Mouse (Mus musculus): ENCODE results near the gene Gab2. TPM values are rescaled to one million over a fixed set of nuclear protein-coding genes. Genes with fewer than 3 reads are reported as not detected.

The Gab2 gene
- polyA plus RNA-seq, 1 experiment, result 14.6 TPM

DNA sequence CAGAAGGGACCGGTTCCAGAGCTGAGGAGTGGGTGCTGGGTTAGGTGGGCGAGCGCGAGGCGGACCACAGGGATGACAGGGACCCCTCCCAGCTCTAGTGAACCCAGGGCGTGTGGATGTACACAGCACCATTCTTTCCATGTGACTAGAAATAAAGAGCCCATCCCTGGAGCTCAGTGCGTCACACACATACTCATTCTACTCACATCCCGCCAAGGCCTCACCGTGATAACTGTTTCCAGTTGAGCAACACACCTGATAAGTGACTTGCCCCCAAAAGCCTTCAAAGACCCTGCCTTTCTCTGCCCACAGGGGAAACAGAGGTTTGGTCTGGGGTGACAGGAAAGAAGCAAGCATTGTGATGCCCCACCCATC is 251.3 kb downstream of the Gab2 start:
- Histone ChIP-seq H3K27ac (ENCODE audit: insufficient read depth, low read depth, low read length) (no peak overlapping the region), H3K36me3 (ENCODE audit: control insufficient read depth, insufficient read depth, low read length) (no peaks in the 10 kb centered on the region), H3K27me3 (replicated peaks; ENCODE audit: control insufficient read depth, insufficient read depth, low read length) (no peaks in the 10 kb centered on the region), H3K4me3 (ENCODE audit: insufficient read depth, low read depth, low read length) (peak overlapping the region; percentile 94), H3K4me1 (ENCODE audit: control insufficient read depth, insufficient read depth, low read length) (peaks cover 7% of the 10 kb centered on the region; the same call in 1 of the 2 replicates)
- TF ChIP-seq CTCF (conservative IDR thresholded peaks at IDR 0.05; ENCODE audit: insufficient read depth, insufficient read length, low read depth, low read length) (no peak), POLR2A (IDR thresholded peaks at IDR 0.05; ENCODE audit: low read depth, low read length) (no peak)
- 4% methylated on average over 9 of the region's 9 CpGs for WGBS
- DNase-seq, result no peak

DNA sequence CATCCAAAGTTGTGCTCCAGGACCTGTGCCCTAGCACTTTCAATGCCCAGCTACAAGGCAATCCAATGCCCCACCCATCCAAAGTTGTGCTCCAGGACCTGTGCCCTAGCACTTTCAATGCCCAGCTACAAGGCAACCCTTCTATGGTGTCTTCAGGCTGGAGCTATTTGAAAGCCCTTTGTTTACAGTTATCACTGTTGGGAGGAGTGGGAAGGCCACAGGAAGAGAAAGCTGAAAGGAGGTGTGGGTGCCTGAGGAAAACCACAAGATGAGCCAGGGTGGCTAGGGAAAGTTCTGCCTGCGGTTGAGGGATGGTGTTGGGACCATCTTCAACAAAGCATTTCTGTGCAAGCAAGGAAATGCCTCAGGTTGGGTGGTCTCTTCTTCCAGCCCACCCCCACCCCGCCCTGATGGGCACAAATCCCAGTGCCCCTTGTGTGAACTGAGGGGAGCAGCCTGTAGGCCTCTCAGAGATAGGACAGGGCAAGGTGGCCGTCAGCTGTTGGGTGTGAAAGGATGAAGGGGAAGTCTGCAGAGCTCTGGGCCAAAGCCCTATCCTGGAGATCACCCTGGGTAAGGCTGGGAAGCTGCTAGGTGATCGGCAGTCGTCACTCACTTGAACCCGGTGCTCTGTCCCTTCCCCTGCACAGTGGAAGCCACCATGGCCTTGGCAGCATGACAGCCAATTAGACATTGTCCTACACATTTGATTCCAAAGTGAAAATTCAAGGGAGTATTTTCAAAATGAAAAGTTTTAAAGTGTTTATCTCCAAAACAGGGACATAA is 251.9 kb downstream of the Gab2 start:
- H3K36me3 ChIP-seq (ENCODE audit: control insufficient read depth, insufficient read depth, low read length), result no peaks in the 10 kb centered on the region
- peaks cover 7% of the 10 kb centered on the region; the same call in 1 of the 2 replicates for H3K4me1 ChIP-seq (ENCODE audit: control insufficient read depth, insufficient read depth, low read length)
- TF ChIP-seq CTCF (conservative IDR thresholded peaks at IDR 0.05; ENCODE audit: insufficient read depth, insufficient read length, low read depth, low read length) (no peak), POLR2A (IDR thresholded peaks at IDR 0.05; ENCODE audit: low read depth, low read length) (no peak)
- DNase-seq, result no peak
- WGBS, result 84% methylated on average over 6 of the region's 6 CpGs
- H3K4me3 ChIP-seq (ENCODE audit: insufficient read depth, low read depth, low read length), result no peak overlapping the region
- H3K27me3 ChIP-seq (replicated peaks; ENCODE audit: control insufficient read depth, insufficient read depth, low read length), result no peaks in the 10 kb centered on the region
- no peak overlapping the region for H3K27ac ChIP-seq (ENCODE audit: insufficient read depth, low read depth, low read length)

DNA sequence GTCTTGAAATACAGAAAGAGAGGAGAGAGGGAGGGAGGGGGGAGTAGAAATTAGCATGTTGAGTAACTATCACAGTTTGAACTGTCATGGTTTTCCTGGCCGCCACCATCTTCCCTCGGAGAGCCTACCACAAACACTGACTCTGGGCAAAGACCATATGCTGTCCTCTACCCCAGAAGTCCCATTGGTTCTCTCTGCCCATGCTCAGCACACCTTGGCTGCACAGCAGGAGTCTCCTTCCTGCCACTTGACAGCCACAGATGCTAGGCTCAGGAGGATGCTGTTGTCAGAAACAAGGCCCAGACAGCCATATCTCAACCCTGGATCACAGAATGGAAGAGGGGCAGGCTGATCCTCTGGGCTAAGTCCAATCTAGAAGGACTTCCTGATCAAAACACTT is 253.0 kb downstream of the Gab2 start:
- H3K27ac ChIP-seq (ENCODE audit: insufficient read depth, low read depth, low read length), result no peak overlapping the region
- no peak for DNase-seq
- no peaks in the 10 kb centered on the region for H3K36me3 ChIP-seq (ENCODE audit: control insufficient read depth, insufficient read depth, low read length)
- no peaks in the 10 kb centered on the region for H3K27me3 ChIP-seq (replicated peaks; ENCODE audit: control insufficient read depth, insufficient read depth, low read length)
- WGBS, result 91% methylated on average over 2 of the region's 2 CpGs
- no peak overlapping the region for H3K4me3 ChIP-seq (ENCODE audit: insufficient read depth, low read depth, low read length)
- H3K4me1 ChIP-seq (ENCODE audit: control insufficient read depth, insufficient read depth, low read length), result peaks cover 7% of the 10 kb centered on the region; the same call in 1 of the 2 replicates
- TF ChIP-seq POLR2A (IDR thresholded peaks at IDR 0.05; ENCODE audit: low read depth, low read length) (no peak), CTCF (conservative IDR thresholded peaks at IDR 0.05; ENCODE audit: insufficient read depth, insufficient read length, low read depth, low read length) (no peak)

DNA sequence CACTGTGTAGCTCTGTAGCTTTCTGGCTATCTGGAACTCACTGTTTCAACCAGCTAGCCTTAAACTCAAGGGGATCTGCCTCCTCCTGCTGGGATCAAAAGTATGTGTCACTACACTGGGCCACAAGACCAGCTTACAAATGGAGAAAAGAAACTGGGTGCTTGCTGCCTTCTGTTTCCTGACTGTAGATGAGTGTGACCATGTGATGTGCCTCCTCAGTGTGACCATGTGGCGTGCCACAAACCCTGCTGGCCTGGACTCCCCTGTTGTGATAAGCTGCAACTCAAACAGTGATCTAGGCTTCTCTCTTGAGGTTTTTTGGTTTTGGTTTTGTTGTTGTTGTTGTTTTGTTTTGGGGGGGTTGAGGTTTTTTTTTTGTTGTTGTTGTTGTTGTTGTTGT is 255.3 kb downstream of the Gab2 start:
- no peak overlapping the region for H3K27ac ChIP-seq (ENCODE audit: insufficient read depth, low read depth, low read length)
- no peak for TF ChIP-seq CTCF (conservative IDR thresholded peaks at IDR 0.05; ENCODE audit: insufficient read depth, insufficient read length, low read depth, low read length)
- no peaks in the 10 kb centered on the region for H3K36me3 ChIP-seq (ENCODE audit: control insufficient read depth, insufficient read depth, low read length)
- H3K27me3 ChIP-seq (replicated peaks; ENCODE audit: control insufficient read depth, insufficient read depth, low read length), result no peaks in the 10 kb centered on the region
- H3K4me3 ChIP-seq (ENCODE audit: insufficient read depth, low read depth, low read length), result no peak overlapping the region
- peaks cover 7% of the 10 kb centered on the region; the same call in 1 of the 2 replicates for H3K4me1 ChIP-seq (ENCODE audit: control insufficient read depth, insufficient read depth, low read length)
- DNase-seq, result no peak
- WGBS, result 85% methylated on average over 1 of the region's 1 CpGs

DNA sequence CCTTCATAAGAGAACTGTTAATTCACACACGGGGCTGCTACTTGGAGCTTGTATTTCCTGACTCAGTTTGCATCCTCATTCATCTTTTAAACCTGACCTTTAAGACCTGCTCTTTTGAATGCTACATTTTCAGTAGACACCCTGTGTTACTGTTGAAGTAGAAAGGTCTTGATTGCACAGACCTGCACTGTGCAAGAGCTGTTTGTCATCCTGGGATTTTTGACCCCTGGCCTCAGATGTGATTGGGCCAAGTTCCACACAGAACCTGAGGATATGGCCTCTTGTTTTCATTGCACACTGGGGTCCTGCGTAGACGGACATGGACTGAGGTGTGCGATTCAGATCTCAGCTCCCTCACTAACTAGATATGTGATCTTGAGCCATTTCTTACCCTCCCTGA is 257.2 kb downstream of the Gab2 start:
- H3K27me3 ChIP-seq (replicated peaks; ENCODE audit: control insufficient read depth, insufficient read depth, low read length), result no peaks in the 10 kb centered on the region
- TF ChIP-seq POLR2A (IDR thresholded peaks at IDR 0.05; ENCODE audit: low read depth, low read length) (no peak), CTCF (conservative IDR thresholded peaks at IDR 0.05; ENCODE audit: insufficient read depth, insufficient read length, low read depth, low read length) (no peak)
- 82% methylated on average over 4 of the region's 4 CpGs for WGBS
- no peak overlapping the region for H3K27ac ChIP-seq (ENCODE audit: insufficient read depth, low read depth, low read length)
- H3K36me3 ChIP-seq (ENCODE audit: control insufficient read depth, insufficient read depth, low read length), result no peaks in the 10 kb centered on the region
- no peak overlapping the region for H3K4me3 ChIP-seq (ENCODE audit: insufficient read depth, low read depth, low read length)
- no peaks in the 10 kb centered on the region for H3K4me1 ChIP-seq (ENCODE audit: control insufficient read depth, insufficient read depth, low read length)
- DNase-seq, result no peak

DNA sequence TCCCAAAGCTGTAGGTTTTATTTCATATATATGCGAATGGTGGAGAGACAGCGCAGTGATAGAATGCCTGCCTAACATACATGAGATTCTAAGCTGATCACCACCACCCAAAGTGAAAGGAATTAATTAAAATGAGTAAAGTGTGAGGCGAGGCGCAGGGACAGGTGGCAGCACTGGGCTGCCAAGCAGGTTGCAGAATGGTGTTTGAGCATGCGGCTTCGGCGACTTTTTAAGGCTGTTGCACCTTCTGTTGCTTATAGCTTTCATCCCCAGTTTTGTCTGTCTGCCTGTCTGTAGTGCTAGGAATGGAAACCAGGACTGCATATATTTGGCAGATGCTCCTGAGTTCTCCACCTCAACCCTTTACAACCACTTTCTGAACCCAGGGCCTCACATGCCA is 258.2 kb downstream of the Gab2 start:
- TF ChIP-seq CTCF (conservative IDR thresholded peaks at IDR 0.05; ENCODE audit: insufficient read depth, insufficient read length, low read depth, low read length) (no peak), POLR2A (IDR thresholded peaks at IDR 0.05; ENCODE audit: low read depth, low read length) (no peak)
- H3K36me3 ChIP-seq (ENCODE audit: control insufficient read depth, insufficient read depth, low read length), result no peaks in the 10 kb centered on the region
- WGBS, result 92% methylated on average over 7 of the region's 7 CpGs

DNA sequence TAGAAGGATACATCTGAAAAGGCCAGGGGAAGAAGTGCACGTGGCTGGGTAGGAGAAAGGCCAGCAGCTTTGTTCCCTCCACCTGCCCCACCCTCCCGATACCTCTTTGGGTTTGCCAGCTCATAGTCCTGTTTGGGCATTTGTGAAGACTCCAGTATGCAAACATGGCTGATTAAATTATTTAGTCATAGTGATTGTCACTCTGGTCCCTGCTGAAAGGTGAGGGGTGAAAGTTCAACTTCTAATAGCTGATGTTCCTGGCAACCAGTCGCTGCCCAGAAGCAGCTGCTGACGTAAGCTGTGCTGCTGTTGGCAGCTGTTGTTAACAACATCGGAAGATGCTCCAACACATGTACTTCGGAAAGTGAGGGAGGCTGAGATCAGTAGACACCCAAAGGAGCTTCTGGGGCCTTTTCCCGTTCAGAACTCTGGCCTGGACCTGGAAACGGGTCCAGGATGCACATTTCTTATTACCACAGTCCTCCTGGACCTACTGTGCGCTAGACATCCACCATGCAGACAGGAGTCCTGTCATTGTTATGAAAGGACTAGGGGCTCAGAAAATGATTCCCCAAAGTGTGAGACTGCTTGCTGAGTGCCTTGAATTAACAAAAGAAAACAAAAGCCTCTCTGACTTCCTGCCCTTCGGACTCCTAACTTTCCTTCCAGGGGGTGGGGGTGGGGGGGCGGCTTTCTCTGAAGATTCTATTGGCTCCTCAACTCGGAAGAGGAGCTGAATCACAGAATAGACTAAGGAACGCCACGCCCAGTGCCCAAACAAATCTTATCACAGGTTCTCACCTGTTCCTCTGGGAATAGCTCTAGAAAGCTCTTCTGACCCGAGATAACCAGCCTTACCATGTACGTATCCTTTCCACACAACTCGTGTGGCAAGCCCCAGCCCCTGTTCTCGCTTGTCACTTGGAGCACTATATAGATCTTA is 259.8 kb downstream of the Gab2 start:
- Histone ChIP-seq H3K4me3 (ENCODE audit: insufficient read depth, low read depth, low read length) (no peak overlapping the region), H3K27ac (ENCODE audit: insufficient read depth, low read depth, low read length) (no peak overlapping the region), H3K27me3 (replicated peaks; ENCODE audit: control insufficient read depth, insufficient read depth, low read length) (no peaks in the 10 kb centered on the region), H3K4me1 (ENCODE audit: control insufficient read depth, insufficient read depth, low read length) (no peaks in the 10 kb centered on the region), H3K36me3 (ENCODE audit: control insufficient read depth, insufficient read depth, low read length) (no peaks in the 10 kb centered on the region)
- 69% methylated on average over 18 of the region's 18 CpGs for WGBS
- peak; percentile 53 for DNase-seq
- TF ChIP-seq POLR2A (IDR thresholded peaks at IDR 0.05; ENCODE audit: low read depth, low read length) (no peak), CTCF (conservative IDR thresholded peaks at IDR 0.05; ENCODE audit: insufficient read depth, insufficient read length, low read depth, low read length) (no peak)

More for the DNA sequence above, 258.2 kb downstream of the Gab2 start:
- no peaks in the 10 kb centered on the region for H3K27me3 ChIP-seq (replicated peaks; ENCODE audit: control insufficient read depth, insufficient read depth, low read length)
- H3K4me1 ChIP-seq (ENCODE audit: control insufficient read depth, insufficient read depth, low read length), result no peaks in the 10 kb centered on the region
- no peak overlapping the region for H3K4me3 ChIP-seq (ENCODE audit: insufficient read depth, low read depth, low read length)
- H3K27ac ChIP-seq (ENCODE audit: insufficient read depth, low read depth, low read length), result no peak overlapping the region
- no peak for DNase-seq

All from kidney, adult 2 months (tissue).